Mouse (Mus musculus) spleen, postnatal 14 days (tissue): ENCODE data around the gene Irf1.
"Not testable (repeated sequence)": the region's sequence is repeated elsewhere in the genome, so short reads cannot be mapped to it uniquely, and the experiment has no call there.

Source experiments
- DNase-seq, 2 experiments: peaks; one replicate each; pipeline ENCODE4 v3.0.0; 2021 to 2022; ENCODE audit warnings: low spot score in 2 of 2

Irf1 gene

DNA sequence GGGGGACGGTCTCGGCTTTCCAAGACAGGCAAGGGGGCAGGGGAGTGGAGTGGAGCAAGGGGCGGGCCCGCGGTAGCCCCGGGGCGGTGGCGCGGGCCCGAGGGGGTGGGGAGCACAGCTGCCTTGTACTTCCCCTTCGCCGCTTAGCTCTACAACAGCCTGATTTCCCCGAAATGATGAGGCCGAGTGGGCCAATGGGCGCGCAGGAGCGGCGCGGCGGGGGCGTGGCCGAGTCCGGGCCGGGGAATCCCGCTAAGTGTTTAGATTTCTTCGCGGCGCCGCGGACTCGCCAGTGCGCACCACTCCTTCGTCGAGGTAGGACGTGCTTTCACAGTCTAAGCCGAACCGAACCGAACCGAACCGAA, at the start of gene Irf1:
TSS of gene Irf1 (plus strand) at position 255 of the 365 bp plus-strand sequence.
- peak; percentile 84 to 91 for DNase-seq

DNA sequence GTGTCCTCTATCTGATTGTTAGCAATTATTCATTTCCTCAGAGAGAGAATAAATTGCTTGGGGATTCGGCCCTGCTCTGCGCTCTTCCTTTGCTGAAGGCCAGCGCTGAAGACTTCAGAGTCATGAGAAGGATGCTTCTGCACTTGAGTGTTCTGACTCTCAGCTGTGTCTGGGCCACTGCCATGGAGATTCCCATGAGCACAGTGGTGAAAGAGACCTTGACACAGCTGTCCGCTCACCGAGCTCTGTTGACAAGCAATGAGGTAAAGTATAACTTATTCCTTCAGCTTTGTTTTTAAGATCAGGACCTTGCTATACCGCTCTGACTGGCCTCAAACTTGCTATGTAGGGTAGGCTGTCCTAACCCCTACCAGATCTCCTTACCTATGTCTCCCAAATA, 49.1 kb upstream of the Irf1 start, which contains the start of gene Il5:
TSS of gene Il5 (plus strand) at position 80 of the 400 bp plus-strand sequence.
- no peak for DNase-seq

DNA sequence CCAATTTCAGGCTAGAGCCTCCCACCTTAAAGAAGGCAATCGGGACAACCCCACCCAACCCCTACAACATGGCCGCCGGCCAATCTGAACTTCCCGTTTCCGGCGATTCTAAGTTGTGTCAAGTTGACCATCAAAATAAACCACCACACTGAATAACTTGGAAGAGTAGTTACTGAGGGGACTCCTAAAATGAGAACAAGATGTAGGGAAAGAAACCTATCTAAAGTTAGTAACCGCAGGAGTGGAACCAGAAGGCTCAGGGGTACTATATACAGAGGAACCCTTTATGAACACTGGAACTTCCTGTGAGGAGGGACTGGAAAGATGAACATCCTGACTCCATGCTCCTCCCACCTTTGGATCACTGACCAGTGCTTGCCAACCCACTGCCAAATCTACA, 38.4 kb upstream of the Irf1 start:
- DNase-seq = no peak

DNA sequence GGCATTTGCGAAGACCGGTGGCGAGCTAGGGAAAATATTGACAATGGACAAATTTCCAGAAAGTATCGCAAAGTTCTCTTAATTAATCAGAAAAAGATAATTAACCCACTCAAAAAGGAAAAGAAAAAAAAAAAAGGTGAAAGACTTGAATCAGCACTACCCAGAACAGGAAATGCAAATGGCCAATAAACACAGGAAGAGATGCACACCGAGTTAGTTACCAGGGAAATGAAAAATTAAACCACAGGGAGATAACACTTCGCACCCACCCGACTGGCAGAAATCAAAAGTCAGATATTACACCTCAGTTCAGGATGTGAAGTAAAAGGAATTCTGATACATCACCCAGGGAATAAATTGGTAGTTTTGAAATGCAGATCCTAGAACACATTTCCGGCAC, 37.6 kb upstream of the Irf1 start:
- DNase-seq = no peak

DNA sequence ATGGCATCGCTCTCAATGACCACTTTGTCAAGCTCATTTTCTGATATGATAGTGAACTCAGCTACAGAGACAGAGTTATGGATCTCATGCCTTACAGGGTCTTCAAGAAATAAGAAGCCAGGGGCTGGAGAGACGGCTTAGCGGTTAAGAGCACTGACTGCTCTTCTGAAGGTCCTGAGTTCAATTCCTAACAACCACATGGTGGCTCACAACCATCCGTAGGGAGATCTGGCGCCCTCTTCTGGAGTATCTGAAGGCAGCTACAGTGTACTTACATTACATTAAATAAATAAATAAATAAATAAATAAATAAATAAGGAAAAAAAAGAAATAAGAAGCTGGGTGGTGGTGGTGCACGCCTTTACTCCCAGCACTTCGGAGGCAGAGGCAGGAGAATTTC, 36.0 kb upstream of the Irf1 start:
- DNase-seq = no peak

DNA sequence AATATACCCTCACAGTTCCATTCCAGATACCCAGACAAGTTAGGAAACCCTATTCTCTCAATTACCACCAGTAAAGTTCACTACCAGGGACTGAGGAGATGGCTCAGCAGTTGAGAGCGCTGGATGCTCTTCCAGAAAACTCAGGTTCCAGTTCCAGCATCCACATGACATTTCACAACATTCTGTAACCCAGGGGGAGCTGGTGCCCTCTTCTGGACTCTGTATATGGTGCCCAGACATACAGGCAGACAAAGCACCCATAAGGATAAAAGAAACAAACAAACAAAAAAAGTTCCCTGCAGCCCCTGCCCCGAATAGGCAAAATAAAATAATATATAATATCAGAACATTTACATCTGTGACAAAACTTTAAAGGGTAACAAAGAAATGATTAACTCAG, 35.4 kb upstream of the Irf1 start:
- no peak for DNase-seq

DNA sequence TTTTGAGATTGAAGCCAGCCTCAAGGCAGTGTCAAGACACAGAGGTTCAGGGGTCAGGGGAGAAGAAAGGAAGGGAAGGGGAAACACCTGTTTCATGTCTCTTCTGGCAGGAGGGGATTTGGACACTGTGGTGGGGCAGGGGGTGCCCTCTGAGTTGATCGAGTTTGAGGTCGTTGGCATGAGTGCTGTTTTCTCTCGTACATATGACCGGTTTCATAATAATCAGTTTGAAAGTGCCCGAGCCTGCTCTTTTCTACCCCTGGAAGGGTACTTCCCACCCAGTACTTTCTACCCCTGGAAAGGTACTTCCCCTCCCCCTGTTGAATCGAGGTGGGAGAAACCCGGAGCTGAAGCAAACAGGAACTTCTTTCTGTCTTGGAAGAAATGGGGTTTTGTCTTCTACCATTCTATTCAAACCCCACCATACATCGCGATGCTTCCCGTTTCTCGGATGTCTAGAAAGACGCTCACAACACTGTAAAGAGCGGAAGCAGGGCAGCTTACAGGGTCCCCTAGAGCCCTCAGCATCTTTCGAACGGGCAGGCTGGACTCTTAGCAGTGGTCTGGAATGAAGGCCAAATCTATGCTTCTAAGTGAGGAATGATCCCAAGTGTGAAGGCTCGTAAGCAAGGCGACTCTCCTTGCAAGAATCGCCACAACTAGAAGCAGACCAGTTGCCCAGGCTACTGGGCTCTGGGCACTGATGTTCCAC, 34.7 kb upstream of the Irf1 start:
- no peak for DNase-seq

DNA sequence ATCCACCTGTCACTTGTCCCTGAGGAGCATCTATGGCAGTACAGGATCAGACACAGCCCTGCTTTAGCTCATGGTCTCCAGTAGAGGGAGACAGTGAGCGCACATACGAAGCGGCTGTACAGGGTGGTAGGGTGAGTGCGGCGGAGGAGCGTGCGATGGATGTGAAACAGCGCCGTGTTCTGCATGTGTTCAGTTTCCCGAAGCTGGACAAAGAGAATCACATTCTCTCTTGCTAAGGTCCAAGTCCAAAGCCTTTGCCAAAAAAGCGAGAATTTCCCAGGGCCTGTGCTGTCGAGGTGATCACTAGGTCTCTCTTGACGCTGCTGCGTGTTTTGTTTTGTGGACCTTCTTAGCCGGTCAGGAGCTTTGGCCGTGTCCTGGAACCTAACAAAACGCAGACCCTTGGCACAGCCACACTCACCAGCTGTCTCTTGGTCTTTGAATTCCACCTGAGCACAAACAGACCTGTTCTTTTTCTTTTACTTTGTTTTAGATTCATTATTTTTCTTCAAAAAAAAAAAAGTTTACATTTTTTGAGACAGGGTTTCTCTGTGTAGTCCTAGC, 34.0 kb upstream of the Irf1 start:
- peak; percentile 25 to 55 for DNase-seq

DNA sequence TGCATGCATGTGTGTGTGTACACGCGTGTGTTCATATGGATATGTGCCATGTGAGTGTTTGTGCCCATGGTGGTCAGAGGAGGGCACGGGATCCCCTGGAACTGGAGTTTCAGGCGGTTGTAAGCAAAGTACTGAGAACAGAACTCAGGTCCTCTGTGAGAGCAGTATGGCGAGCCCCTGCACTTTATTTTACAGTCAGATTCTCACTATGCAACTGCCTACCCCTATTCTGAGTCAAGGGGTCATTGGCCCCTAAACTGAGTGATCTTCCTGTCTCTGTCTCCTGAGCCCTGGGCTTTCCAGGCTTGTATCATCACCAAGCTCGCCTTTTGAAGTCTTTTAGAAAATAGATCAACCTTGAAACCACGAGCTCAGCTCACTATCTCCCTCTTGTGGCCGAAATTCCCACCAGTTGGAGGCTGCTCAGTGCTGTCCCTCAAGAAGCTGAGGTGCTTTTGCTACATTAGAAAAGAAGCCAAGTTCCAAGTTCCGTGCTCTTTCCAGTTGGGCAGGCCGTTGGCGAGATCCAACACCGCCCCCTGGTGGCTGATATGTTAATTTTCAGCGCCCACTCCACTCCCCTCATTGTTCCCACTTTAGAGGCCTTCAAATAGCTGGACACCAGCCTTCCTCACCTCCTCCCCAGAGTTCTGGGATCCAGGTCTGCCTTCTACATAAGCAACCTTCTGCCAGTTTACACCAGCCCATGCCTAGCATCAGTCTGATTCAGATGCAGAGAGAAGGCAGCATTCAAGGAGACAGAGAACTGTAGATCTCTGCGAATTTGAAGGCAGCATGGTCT, 32.8 kb upstream of the Irf1 start:
- peak; percentile 35 to 67 for DNase-seq

DNA sequence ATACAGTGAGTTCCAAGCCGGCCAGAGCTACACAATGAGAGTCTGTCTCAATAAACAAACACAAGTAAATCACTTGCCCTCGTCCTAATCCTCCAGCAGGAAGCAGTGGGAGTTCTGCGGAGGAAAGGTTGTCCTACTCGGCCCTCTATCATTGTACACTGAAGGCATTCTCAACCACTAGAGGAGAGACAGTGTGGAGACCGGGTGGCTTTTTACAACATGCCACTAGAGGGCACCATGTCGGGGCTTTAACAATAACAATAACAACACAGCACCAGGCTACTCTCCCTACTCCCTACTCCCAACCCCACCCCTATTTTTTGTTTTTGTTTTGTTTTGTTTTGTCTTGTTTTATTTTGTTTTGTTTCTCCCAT, 32.3 kb upstream of the Irf1 start:
- peak in 1 of 2 experiments; percentile 42 for DNase-seq

DNA sequence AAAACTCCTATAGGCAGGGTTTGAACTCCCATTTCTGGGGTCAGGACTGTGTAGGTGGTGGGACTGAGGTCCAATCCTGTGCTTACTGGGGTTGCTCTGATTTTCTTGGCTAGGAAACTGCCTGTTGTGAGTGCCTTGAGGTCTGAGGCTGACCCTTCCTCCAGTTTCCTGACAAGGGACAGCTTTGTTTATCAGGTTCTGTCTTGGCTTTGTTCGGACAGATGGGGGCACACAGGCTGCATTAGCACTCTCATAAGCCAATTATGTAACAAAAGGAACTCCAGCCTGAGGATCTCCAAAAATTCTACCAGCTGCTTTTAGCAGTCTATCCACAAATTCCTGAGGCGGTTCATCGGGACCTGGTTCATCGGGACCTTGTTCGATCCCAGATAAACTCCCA, 27.5 kb upstream of the Irf1 start:
- no peak for DNase-seq

DNA sequence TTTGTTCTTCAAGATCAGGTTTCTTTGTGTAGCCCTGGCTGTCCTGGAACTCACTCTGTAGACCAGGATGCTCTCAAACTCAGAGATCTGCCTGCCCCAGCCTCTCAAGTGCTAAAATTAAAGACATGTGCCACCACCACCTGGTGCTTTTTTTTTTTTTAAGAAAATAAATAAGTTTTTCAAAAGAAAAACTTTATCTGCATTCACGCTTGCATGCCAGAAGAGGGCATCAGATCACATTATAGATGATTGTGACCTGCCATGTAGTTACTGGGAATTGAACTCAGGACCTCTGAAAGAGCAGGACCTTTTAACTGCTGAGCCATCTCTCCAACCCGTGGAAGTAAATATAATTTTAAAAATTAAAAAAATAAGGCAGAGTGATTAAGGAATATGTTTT, 24.6 kb upstream of the Irf1 start:
- DNase-seq = no peak

DNA sequence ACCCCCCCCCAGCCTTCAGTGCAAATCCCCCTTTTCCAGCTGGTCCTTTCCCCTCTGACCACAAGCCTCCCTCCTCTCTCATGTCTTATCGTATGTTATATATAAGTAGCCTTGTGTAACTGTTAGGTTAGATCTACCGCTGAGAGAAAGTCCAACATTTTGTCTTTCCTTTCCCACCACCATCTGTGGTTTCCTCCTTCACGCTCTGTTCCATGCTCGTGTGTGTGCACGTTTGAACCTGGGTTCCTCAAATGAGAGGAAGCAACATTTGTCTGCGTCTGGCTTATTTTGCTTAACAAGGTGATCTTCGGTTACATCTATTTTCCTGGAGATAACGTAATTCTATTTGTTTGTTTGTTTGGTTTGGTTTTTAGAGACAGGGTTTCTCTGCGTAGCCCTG, 21.8 kb upstream of the Irf1 start:
- no peak for DNase-seq

DNA sequence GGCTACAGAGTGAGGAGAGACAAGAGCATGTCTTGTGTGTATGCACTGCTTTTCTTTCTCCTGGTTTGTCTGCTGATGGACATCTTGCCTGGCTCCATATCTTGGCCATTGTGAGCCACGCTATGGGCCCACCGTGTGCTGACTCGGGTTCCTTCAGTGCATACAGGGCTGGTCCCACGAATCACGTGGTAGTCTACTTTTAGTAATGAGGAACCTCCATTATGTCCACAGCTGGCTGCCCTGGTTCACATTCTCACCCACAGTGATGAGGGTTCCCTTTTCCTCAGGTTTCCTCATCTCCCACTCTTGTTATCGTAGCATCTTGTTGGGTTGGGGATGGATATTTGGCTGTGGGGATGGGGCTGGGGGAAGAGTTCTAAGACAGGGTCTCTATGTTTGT, 21.2 kb upstream of the Irf1 start:
- no peak for DNase-seq

DNA sequence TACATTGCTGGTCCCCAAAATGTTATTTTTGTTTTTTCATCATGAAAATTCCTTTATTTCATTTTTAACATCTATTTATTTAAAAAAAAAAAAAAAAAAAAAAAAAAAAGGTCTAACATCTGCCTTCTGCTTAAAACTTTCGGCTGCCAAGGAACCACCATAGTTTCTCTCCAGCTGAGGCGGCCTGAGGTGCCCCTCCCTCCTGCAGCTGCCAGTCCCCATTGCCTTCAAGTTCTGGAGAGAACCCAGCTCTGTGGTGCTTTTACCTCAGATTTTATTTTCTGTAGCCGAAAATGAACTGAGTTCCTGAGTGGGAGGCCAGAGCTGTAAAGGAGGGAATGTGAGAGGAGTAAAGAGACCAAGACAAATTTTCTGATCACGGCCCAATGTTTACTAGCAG, 20.5 kb upstream of the Irf1 start:
- DNase-seq = no peak

DNA sequence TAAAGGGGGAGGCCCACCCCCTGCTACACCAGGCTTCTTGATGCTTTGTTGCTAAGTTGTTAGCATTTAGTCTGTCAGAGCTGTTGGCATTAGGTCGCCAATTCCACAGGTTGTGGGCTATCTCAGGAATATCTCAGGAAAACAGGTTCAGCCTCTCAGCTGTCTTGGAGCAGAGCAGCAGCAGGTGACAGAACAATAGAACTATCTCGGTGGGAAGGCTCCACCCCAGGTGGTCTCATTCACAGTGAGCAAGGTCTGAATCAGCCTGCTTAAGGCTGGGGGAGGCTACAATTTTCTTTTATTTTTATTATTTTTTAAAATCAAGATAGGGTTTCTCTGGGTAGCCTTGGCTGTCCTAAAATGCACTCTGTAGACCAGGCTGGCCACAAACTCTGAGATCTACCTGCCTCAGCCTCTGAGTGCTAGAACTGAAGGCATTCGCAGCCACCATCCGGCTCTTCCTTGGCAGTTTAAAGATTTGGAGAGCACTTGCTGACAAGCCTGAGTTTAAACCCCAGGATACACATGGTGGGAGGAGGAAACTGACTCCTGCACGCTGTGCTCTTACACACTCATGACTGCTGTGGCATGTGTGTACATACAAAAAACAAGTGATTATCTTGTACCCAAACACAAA, 20.0 kb upstream of the Irf1 start:
- DNase-seq = no peak

DNA sequence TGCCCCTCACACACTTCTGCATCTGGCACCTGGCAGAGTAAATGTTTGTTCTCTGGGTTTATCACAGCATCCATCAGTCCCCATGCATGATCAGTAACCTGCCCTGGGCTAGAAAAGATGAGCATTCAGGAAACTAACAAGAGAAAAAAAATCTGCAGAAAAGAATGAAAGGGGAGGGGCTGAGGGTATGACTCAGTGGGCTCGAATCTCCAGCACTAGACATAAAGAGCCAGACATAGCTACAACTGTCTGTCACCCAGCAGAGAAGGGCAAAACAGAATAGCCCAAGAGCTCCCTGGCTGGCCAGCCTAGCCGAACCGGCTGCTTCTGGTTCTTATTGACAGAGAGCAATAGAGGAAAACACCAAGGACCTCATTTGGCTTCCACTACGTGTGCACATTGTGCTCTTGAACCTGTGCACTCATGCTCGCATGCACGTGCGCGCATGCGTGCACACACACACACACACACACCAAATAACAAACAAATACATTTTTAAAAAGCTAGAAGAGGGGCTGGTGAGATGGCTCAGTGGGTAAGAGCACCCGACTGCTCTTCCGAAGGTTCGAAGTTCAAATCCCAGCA, 14.7 kb upstream of the Irf1 start:
- DNase-seq = no peak

DNA sequence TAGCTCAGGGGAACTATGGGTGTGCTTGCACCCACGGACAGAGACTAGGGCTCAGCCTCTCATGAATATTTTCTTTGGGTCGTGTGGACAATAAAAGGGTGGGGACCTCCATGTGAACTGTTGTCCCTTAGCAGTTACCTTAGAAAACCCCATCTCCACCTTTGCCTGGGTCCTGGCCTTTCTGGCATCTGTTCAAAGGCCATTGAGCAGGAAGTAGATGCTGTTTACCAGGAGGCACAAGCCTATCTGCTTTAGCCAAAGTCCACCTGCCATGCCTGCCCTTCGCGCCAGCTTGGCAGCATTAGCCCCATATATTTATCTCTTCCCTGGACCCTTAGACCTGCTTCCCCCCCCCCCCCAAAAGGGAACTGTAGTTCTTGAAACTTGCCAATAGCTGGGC, 12.2 kb upstream of the Irf1 start:
- DNase-seq = no peak

DNA sequence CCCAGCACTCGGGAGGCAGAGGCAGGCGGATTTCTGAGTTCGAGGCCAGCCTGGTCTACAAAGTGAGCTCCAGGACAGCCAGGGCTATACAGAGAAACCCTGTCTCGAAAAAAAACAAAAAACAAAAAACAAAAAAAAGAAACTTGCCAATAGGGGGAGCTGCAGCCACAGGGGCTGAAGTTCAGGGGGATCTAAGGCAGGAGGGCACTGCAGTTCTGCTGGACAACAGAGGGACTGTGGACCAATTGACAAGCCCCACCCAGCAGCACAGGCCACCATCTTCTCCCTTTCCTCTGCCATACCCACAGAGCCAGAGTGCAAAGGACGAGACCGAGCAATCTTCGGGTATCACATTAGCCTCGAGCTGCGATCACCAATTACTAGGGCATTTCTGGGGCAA, 11.8 kb upstream of the Irf1 start:
- not testable (repeated sequence) for DNase-seq

DNA sequence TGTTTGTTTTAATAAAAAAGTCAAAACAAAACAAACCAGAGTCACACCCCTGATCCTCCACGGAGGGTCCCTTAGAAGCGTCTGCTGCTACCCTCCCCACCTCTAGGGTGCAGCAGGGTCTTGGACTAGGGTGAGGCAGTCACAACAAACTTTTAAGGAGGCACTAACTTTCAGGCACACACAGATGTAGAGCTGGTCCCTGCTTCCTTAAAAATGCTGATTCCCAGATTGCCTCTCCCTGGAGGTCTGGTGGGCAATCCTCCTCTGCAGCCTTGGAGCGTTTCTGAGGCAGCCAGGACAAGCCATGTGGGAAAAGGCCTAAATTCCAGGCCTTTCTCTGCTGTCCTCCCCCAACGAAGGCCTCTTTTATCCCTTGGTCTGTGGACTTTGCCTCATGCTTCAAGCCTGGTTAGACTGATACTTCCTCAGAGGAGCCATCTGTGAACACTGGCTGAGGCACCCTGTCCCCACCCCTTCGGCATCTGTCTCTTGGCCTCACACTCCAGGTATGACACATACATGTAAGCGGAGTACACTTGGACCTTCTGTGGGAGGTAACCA, 10.9 kb upstream of the Irf1 start:
- no peak for DNase-seq

DNA sequence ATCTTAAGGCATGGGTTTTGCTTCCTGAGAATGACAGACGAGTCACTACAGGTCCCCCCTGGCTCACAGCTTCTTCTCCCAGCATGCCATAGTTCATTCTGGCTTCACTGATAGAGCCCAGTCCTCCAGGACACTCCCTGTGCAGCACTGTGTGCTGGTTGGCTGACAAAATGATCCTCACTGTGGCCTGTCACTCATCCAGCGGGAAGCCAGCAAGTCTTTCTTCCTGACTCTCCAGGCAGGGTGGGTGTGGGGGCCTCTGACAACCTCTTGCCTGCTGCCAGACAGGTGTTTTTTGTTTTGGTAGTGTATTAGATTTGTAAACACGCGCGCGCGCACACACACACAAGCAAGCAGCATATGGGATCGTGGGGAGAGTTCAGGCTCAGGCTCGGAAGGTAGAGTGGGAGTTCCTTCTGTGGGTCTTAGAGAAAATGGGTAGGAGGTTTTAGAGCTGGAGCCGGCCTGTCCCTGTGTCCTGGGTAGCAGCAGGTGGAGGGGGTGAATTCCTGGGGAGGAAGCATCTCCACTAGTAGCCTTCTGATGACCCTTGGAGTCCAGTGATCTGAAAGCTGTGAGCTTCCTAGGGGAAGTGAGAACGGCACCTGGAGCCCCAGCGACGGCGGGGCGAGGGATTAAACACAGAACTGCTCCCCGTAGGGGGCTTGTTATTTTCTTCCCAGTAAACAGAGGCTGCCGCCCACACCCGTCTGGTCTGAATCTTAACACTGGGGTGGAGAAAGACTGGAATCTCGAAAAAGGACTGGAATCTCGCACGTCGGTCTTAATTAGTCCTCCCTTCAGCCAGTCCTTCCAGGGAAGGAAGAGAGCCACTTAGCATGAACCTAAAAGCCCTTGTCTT, 10.0 kb upstream of the Irf1 start:
- no peak for DNase-seq
